Comparison of ENCODE assay signal across 9 mouse cellular contexts in the genomic region with DNA sequence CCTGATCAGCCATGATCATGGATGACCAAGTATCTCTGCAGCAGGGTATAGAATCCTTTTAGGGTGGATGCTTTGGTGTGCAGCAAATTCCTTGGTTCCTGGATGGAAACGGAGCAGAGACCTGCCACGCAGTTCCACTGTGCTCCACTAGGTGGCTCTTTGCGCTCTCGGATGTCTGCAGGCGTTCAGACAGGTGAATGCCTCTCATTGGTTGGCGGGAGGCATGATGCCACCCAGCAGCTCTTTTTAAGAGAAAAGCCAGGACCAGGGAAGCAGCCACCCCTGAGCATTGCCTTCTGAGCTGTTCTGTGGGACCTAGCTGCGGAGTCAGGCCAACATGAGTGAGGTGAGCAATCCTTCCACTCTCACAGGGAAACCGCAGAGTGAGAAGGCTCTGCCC. TPM values are rescaled to one million over a fixed set of nuclear protein-coding genes. Genes with fewer than 3 reads are reported as not detected.
DNase-seq lines count a peak whose midpoint lies in the region; ATAC-seq and TF ChIP-seq lines count a peak whose summit lies in the region.
"Had no signal": no experiment of that assay in that cellular context is flagged by ENCODE, and none has a peak within 500 bp of the region (broad histone marks: within the 10 kb centered on the region; RNA-seq: fewer than 3 reads in every experiment).

A gene (plus strand): TSS at position 162 of the 400 bp plus-strand sequence.

- 11% methylated on average over 8 of the region's 8 CpGs for WGBS in forebrain, embryonic 12.5 days
- 14% methylated on average over 8 of the region's 8 CpGs for WGBS in hindbrain, embryonic 11.5 days

- DNase-seq in G1E (ENCODE audit: low spot score) = peak; percentile 2
- peak; percentile 16 for DNase-seq in c-Kit-positive CD71-positive TER-119-positive erythroid progenitor cells, embryonic 14.5 days (ENCODE audit: low spot score)
- DNase-seq in hindbrain, embryonic 11.5 days (ENCODE audit: low spot score) = peak; percentile 89
- DNase-seq in layer of hippocampus, adult 9-11 months = peak; percentile 85
- peak; percentile 81 for DNase-seq in lung, postnatal 36 days
- peak; percentile 92 for DNase-seq in right cerebral cortex, adult 18-20 months
- DNase-seq in urinary bladder, adult 2 months (ENCODE audit: low spot score) = peak; percentile 58

- no peaks in the 10 kb centered on the region for H3K36me3 ChIP-seq in G1E (replicated peaks)
- H3K36me3 ChIP-seq in forebrain, embryonic 12.5 days (replicated peaks) = no peaks in the 10 kb centered on the region
- H3K36me3 ChIP-seq in hindbrain, embryonic 11.5 days (ENCODE audit: control insufficient read depth, insufficient read depth, low read length) = no peaks in the 10 kb centered on the region

- H3K9me3 ChIP-seq in G1E (replicated peaks) = peaks cover 10% of the 10 kb centered on the region; the same call in 1 of the 2 replicates
- H3K9me3 ChIP-seq in forebrain, embryonic 12.5 days = no peaks in the 10 kb centered on the region
- H3K9me3 ChIP-seq in hindbrain, embryonic 11.5 days (ENCODE audit: control insufficient read depth, low read length) = no peaks in the 10 kb centered on the region

- H3K4me1 ChIP-seq in G1E (ENCODE audit: insufficient read depth, low read depth, low read length) = no peaks in the 10 kb centered on the region
- H3K4me1 ChIP-seq in forebrain, embryonic 12.5 days = peaks cover 7% of the 10 kb centered on the region
- no peaks in the 10 kb centered on the region for H3K4me1 ChIP-seq in hindbrain, embryonic 11.5 days (replicated peaks; ENCODE audit: control insufficient read depth, insufficient read depth, low read length)

- no peaks in the 10 kb centered on the region; the same call in 1 of the 2 replicates for H3K27me3 ChIP-seq in G1E (ENCODE audit: insufficient read depth, low read length)
- H3K27me3 ChIP-seq in forebrain, embryonic 12.5 days = peaks cover 5% of the 10 kb centered on the region; the same call in 1 of the 2 replicates
- no peaks in the 10 kb centered on the region for H3K27me3 ChIP-seq in hindbrain, embryonic 11.5 days (ENCODE audit: control insufficient read depth, insufficient read depth, low read length)

- no peak within 1 kb of the TSS for H3K27ac ChIP-seq in forebrain, embryonic 12.5 days
- no peak within 1 kb of the TSS for H3K27ac ChIP-seq in hindbrain, embryonic 11.5 days (ENCODE audit: low read depth, low read length)
- H3K27ac ChIP-seq: macrophage had no signal

- peak; percentile 76; the same call in 1 of the 2 replicates for TF ChIP-seq CTCF in G1E (IDR thresholded peaks at IDR 0.05; ENCODE audit: low read depth, low read length)

- peak; percentile 34 for ATAC-seq in G1E (ENCODE audit: extremely low read depth, insufficient number of reproducible peaks, low FRiP score, poor library complexity, severe bottlenecking)
- ATAC-seq in forebrain, embryonic 12.5 days (ENCODE audit: low FRiP score) = peak; percentile 67; the same call in 1 of the 2 replicates
- ATAC-seq in hindbrain, embryonic 11.5 days (ENCODE audit: low FRiP score) = peak; percentile 35; the same call in 1 of the 2 replicates

- peak within 1 kb of the TSS; percentile 36 for H3K4me2 ChIP-seq in forebrain, embryonic 12.5 days
- no peak within 1 kb of the TSS for H3K4me2 ChIP-seq in hindbrain, embryonic 11.5 days (replicated peaks; ENCODE audit: low read depth, low read length)

- H3K9ac ChIP-seq in forebrain, embryonic 12.5 days = no peak within 1 kb of the TSS
- no peak within 1 kb of the TSS for H3K9ac ChIP-seq in hindbrain, embryonic 11.5 days (ENCODE audit: low read depth, low read length)

- H3K4me3 ChIP-seq in G1E (ENCODE audit: low read depth, low read length) = no peak within 1 kb of the TSS
- no peak within 1 kb of the TSS for H3K4me3 ChIP-seq in forebrain, embryonic 12.5 days (replicated peaks)
- H3K4me3 ChIP-seq in hindbrain, embryonic 11.5 days (ENCODE audit: low read depth, low read length) = no peak within 1 kb of the TSS

RNA-seq across cellular contexts. Expression of the gene that starts here (rescaled TPM):
- total RNA-seq in G1E (2014; fragmentation: Nextera tagmentation) (not detected in 2 replicates), G1E (2017) (not detected in 2 replicates)
- not detected in 2 replicates for polyA plus RNA-seq in G1E (2012)
- polyA plus RNA-seq in forebrain, embryonic 12.5 days (2016; fragmentation: Nextera tagmentation; extraction: Ambion mirVana) = 34.1 and 35.9 TPM in 2 replicates
- polyA plus RNA-seq in hindbrain, embryonic 11.5 days (2014; fragmentation: Nextera tagmentation; extraction: Ambion mirVana) = 69.2 and 92.0 TPM in 2 replicates
- 419 and 563 TPM in 2 replicates for polyA plus RNA-seq in urinary bladder, adult 2 months (2012; rRNA removed)
- polyA plus RNA-seq: macrophage had no signal

Comparison
In these comparisons a context has a peak if more than half of its experiments do, and no peak if none do; other contexts are left out.
1. RNA of the gene that starts here (polyA plus RNA-seq): 419 to 563 TPM in urinary bladder, adult 2 months, 69.2 to 92.0 TPM in hindbrain, embryonic 11.5 days and 34.1 to 35.9 TPM in forebrain, embryonic 12.5 days; not detected in G1E; every median in the first group is over 10 times any median in the second.
2. Peak in DNase-seq and ATAC-seq in G1E; RNA of the gene not detected or under 1 TPM.
3. DNase-seq: peak in every context shown above with its lines; median percentile 92 in right cerebral cortex, adult 18-20 months; 89 in hindbrain, embryonic 11.5 days; 85 in layer of hippocampus, adult 9-11 months; 81 in lung, postnatal 36 days; 58 in urinary bladder, adult 2 months; 16 in c-Kit-positive CD71-positive TER-119-positive erythroid progenitor cells, embryonic 14.5 days; 2 in G1E.
4. Peak in every context shown above with its lines, with median percentiles within 50 percentile points of each other: ATAC-seq.